Mouse (Mus musculus) limb, embryonic 11.5 days (tissue): ENCODE results near the gene Abce1. TPM values are rescaled to one million over a fixed set of nuclear protein-coding genes. Genes with fewer than 3 reads are reported as not detected.

Experiments used
- ATAC-seq: fragments of 200-750 bp; cut with Nextera tagmentation; 2 replicates; pipeline ENCODE4 v1.8.0; 2017; ENCODE audit warnings: low read depth; ENCODE audit not compliant: insufficient number of reproducible peaks, low FRiP score, low TSS enrichment
- DNase-seq: peaks from one replicate; pipeline ENCODE4 v3.0.0-alpha.2; 2015; ENCODE audit warnings: low spot score
- H3K27ac ChIP-seq: fragments of 300-500 bp; sonication (generic); replicated peaks from 2 replicates; pipeline ENCODE4 v1.5.1; 2014; ENCODE audit warnings: low read depth, mild to moderate bottlenecking, low read length
- H3K27me3 ChIP-seq: fragments of 300-500 bp; sonication (generic); 2 replicates; pipeline ENCODE4 v1.6.1; 2014; ENCODE audit warnings: mild to moderate bottlenecking, low read length, mixed read lengths; ENCODE audit not compliant: control insufficient read depth, insufficient read depth
- H3K36me3 ChIP-seq: fragments of 300-500 bp; sonication (generic); 2 replicates; pipeline ENCODE4 v1.6.1; 2014; ENCODE audit warnings: mild to moderate bottlenecking, low read length, moderate library complexity, mixed read lengths; ENCODE audit not compliant: control insufficient read depth, insufficient read depth
- H3K4me1 ChIP-seq: fragments of 300-500 bp; sonication (generic); 2 replicates; pipeline ENCODE4 v1.6.1; 2014; ENCODE audit warnings: low read length, mixed read lengths; ENCODE audit not compliant: control insufficient read depth, insufficient read depth
- H3K4me2 ChIP-seq: fragments of 300-500 bp; sonication (generic); 2 replicates; pipeline ENCODE4 v1.6.1; 2014; ENCODE audit warnings: low read depth, mild to moderate bottlenecking, moderate library complexity; ENCODE audit not compliant: severe bottlenecking
- H3K4me3 ChIP-seq: fragments of 300-500 bp; sonication (generic); 2 replicates; pipeline ENCODE4 v1.5.1; 2014; ENCODE audit warnings: low read depth, low read length
- H3K9ac ChIP-seq: fragments of 300-500 bp; sonication (generic); 2 replicates; pipeline ENCODE4 v1.6.1; 2014; ENCODE audit warnings: mild to moderate bottlenecking, low read length
- H3K9me3 ChIP-seq: fragments of 300-500 bp; sonication (generic); 2 replicates; pipeline ENCODE4 v1.6.1; 2016; ENCODE audit warnings: low read length; ENCODE audit not compliant: control insufficient read depth
- WGBS: fragments of 180-500 bp; shearing (Covaris S2); extraction: QIAGEN DNeasy Blood & Tissue Kit; methylation state at CpG from one replicate; pipeline ENCODE4 v1.1.7; 2014; 5-methylcytosine and 5-hydroxymethylcytosine counted together
- polyA plus RNA-seq: library from polyadenylated mRNA; unstranded; fragments of >200 nt; fragmentation: Nextera tagmentation; extraction: Ambion mirVana; gene quantifications from 2 replicates; pipeline ENCODE4 v1.2.1, GENCODE M21; 2014

Gene Abce1
- polyA plus RNA-seq, 1 experiment from 2014 or later: 135 TPM

GRCm38 (mm10) chr8:79638707-79639549, 72.6 kb downstream of the Abce1 start:
- H3K4me3 ChIP-seq: peak overlapping the region; percentile 94
- ATAC-seq (peak; percentile 99), DNase-seq (peak; percentile 99)
- 0 out of 2 replicates have a peak, but pooled peaks cover 2% of the 10 kb centered on the region for H3K36me3 ChIP-seq
- WGBS: under 1% methylated on average over 77 of the region's 77 CpGs
- H3K27ac ChIP-seq: peak overlapping the region; percentile 93
- peak overlapping the region; percentile 63 for H3K4me2 ChIP-seq
- H3K4me1 ChIP-seq: peaks cover 12% of the 10 kb centered on the region; the same call in 1 of the 2 replicates
- no peaks in the 10 kb centered on the region for H3K9me3 ChIP-seq
- no peaks in the 10 kb centered on the region for H3K27me3 ChIP-seq
- H3K9ac ChIP-seq: peak overlapping the region; percentile 87

DNA sequence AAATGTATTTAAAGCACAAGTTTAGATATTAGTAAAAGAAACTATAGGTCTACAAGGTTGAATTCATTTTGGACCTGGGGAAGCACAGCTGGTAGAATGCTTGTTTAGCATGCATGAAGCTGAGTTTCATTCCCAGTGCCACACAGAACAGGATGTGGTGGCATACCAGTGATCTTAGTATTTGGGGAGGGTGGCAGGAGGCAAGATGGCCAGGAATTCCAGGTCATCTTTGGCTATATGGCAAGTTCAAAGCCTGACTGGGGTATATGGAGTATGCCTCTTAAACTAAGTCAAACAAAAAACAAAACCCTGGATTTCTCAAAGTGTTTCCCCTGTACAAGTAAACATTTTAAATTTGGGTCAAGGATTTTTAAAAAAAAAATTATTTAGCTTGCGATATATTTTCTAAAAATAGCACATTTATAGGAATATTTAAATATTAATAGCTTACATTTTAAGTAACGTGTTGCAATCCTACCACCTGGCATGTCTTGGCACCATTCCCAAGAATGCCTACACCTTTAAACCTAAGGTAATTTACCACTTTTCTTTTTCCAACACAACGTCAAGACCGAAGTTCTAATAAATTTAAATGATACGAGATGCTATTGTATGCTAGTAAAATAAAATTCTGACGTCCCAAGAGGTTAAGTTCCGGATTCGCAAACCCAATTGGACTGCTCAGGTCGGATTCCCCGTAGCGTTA, 73.4 kb downstream of the Abce1 start:
- peak overlapping the region; percentile 58 for H3K4me2 ChIP-seq
- DNase-seq (no peak), ATAC-seq (no peak)
- no peak overlapping the region for H3K9ac ChIP-seq
- H3K4me1 ChIP-seq: peaks cover 12% of the 10 kb centered on the region; the same call in 1 of the 2 replicates
- no peak overlapping the region for H3K27ac ChIP-seq
- H3K9me3 ChIP-seq: no peaks in the 10 kb centered on the region
- 10% methylated on average over 11 of the region's 11 CpGs for WGBS
- H3K4me3 ChIP-seq: peak overlapping the region; percentile 94
- H3K36me3 ChIP-seq: no peaks in the 10 kb centered on the region
- H3K27me3 ChIP-seq: no peaks in the 10 kb centered on the region

DNA sequence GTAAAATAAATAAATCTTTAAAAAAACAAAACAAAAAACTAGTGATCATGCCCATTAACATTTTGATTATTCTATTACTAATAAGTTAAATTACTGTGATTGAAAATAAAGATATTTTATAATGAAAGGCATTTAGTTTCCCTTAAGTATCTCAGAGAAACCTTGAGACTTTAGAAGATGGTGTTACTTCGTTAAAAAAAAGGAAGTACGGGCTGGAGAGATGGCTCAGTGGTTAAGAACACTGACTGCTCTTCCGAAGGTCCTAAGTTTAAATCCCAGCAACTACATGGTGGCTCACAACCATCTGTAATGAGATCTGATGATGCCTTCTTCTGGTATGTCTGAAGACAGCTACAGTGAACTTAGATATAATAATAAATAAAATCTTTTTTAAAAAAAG, 74.3 kb downstream of the Abce1 start:
- Histone ChIP-seq H3K36me3 (no peaks in the 10 kb centered on the region), H3K4me1 (peaks cover 8% of the 10 kb centered on the region; the same call in 1 of the 2 replicates), H3K4me3 (no peak overlapping the region), H3K4me2 (no peak overlapping the region), H3K27ac (no peak overlapping the region), H3K27me3 (no peaks in the 10 kb centered on the region), H3K9me3 (no peaks in the 10 kb centered on the region), H3K9ac (no peak overlapping the region)
- no peak for DNase-seq
- ATAC-seq: no peak
- WGBS: 77% methylated on average over 3 of the region's 3 CpGs

DNA sequence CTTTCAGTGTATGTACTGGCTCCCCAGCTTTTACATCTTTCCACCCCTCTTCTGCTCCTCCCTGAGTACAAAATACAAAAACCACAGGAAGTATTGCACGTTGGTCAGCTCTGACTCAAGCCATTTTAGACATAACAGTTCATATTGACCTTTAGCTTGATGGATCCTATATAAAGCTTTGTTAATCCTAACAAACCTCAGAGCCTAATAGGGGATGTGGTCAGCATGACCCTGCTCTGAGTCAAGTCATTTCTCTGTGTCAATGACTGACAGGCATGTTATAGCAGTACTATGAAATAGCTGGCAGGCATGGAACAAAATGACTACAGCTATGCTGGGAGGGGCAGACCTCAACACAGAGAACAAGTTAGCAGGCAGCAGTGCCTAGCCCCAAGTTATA, 75.4 kb downstream of the Abce1 start:
- no peak for ATAC-seq
- H3K9me3 ChIP-seq: no peaks in the 10 kb centered on the region
- no peak overlapping the region for H3K27ac ChIP-seq
- H3K4me2 ChIP-seq: no peak overlapping the region
- H3K36me3 ChIP-seq: no peaks in the 10 kb centered on the region
- 72% methylated on average over 1 of the region's 1 CpGs for WGBS
- H3K27me3 ChIP-seq: no peaks in the 10 kb centered on the region
- H3K9ac ChIP-seq: no peak overlapping the region
- H3K4me1 ChIP-seq: peaks cover 2% of the 10 kb centered on the region; the same call in 1 of the 2 replicates
- DNase-seq: no peak
- H3K4me3 ChIP-seq: no peak overlapping the region

DNA sequence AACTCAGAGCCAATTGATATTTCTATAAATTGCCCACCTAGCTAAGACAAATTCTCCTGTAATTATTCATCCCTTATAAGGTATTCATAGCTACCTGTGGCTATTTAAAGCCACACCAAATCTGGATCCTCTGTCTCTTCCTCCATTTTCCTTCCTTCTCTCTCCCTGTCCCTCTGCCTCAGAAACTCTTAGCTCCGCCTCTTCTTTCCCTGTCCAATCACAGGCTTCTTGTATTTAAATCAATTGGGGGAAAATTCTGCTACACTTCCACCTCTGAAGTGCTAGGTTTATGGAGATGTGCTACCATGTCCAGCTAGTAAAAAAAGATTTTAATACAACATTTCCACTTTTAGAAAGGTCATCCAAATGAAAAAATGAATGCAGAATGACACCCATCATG, 76.0 kb downstream of the Abce1 start:
- Histone ChIP-seq H3K27me3 (no peaks in the 10 kb centered on the region), H3K4me2 (no peak overlapping the region), H3K36me3 (no peaks in the 10 kb centered on the region), H3K4me3 (no peak overlapping the region), H3K27ac (no peak overlapping the region), H3K4me1 (no peaks in the 10 kb centered on the region), H3K9ac (no peak overlapping the region), H3K9me3 (no peaks in the 10 kb centered on the region)
- WGBS: 93% methylated on average over 1 of the region's 1 CpGs
- DNase-seq (no peak), ATAC-seq (no peak)

Other genes with a start within 250 kb of the Abce1 start
- 20.6 and 23.2 TPM in 2 replicates for gene Otud4, start 72.1 kb downstream of the Abce1 start, polyA plus RNA-seq
- 43.1 and 44.0 TPM in 2 replicates for gene Anapc10, start 80 bp upstream of the Abce1 start, polyA plus RNA-seq